Mouse (Mus musculus): ENCODE results near the gene Gm11042. TPM values are rescaled to one million over a fixed set of nuclear protein-coding genes. Genes with fewer than 3 reads are reported as not detected.

The Gm11042 gene
- polyA plus RNA-seq, 1 experiment from 2014 or later = not detected

DNA sequence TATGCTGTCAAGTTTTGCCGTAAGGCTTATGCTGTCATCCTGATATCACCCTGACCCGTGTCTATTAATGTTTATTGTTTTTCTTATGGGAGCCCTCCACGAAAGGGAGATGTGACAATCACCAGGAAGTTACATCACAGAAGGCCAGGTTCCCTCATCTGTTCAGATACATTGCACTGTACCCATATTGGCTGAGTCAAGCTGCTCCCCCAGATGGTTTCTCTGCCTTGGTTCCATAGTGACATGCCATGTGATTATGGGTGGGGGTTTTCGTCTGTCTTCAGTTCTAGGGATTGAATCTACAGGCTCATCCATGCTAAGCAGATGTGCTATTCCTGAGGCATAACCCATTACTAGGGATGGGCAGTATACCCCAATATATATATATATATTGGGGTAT lies 34.8 kb downstream of the Gm11042 start:
- 72% methylated on average over 4 of the region's 4 CpGs for WGBS
- no peak overlapping the region for H3K9ac ChIP-seq (ENCODE audit: low read depth, low read length)
- no peak overlapping the region for H3K27ac ChIP-seq (ENCODE audit: low read depth, low read length)
- H3K9me3 ChIP-seq (ENCODE audit: control insufficient read depth) = no peaks in the 10 kb centered on the region
- ATAC-seq = no peak
- no peak overlapping the region for H3K4me2 ChIP-seq (replicated peaks; ENCODE audit: low read depth)
- no peaks in the 10 kb centered on the region for H3K36me3 ChIP-seq (ENCODE audit: control insufficient read depth, insufficient read depth)
- no peak for TF ChIP-seq CTCF (IDR thresholded peaks at IDR 0.05; ENCODE audit: low read depth)
- no peak overlapping the region for H3K4me3 ChIP-seq (ENCODE audit: low read depth, low read length)
- H3K4me1 ChIP-seq (replicated peaks; ENCODE audit: control insufficient read depth, insufficient read depth, low read length) = no peaks in the 10 kb centered on the region
- peaks cover 25% of the 10 kb centered on the region for H3K27me3 ChIP-seq (replicated peaks; ENCODE audit: control insufficient read depth, insufficient read depth, low read length)

DNA sequence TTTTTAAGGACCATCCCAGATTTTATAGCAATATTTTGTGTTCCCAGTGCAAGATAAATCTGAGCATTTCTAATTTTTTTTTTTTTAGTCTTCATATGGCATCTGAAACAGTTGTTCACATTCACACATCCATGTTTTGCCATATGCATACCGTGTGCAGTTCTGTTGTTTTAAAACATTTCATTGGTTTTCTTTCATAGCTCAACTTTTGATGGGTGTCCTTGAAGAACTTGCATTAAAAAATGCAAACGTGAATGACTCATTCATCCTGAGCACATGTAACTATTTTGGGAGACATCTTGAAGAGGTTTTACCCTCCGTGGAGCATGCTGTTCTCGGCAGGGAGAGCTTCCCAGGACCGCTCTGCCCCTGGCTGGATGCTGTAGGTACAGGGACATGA lies 38.9 kb downstream of the Gm11042 start:
- Histone ChIP-seq H3K27ac (ENCODE audit: low read depth, low read length) (no peak overlapping the region), H3K27me3 (replicated peaks; ENCODE audit: control insufficient read depth, insufficient read depth, low read length) (no peaks in the 10 kb centered on the region), H3K4me2 (replicated peaks; ENCODE audit: low read depth) (no peak overlapping the region), H3K36me3 (ENCODE audit: control insufficient read depth, insufficient read depth) (no peaks in the 10 kb centered on the region), H3K4me1 (replicated peaks; ENCODE audit: control insufficient read depth, insufficient read depth, low read length) (no peaks in the 10 kb centered on the region), H3K9me3 (ENCODE audit: control insufficient read depth) (no peaks in the 10 kb centered on the region), H3K9ac (ENCODE audit: low read depth, low read length) (no peak overlapping the region), H3K4me3 (ENCODE audit: low read depth, low read length) (no peak overlapping the region)
- no peak for ATAC-seq
- no peak for TF ChIP-seq CTCF (IDR thresholded peaks at IDR 0.05; ENCODE audit: low read depth)
- 74% methylated on average over 5 of the region's 5 CpGs for WGBS

DNA sequence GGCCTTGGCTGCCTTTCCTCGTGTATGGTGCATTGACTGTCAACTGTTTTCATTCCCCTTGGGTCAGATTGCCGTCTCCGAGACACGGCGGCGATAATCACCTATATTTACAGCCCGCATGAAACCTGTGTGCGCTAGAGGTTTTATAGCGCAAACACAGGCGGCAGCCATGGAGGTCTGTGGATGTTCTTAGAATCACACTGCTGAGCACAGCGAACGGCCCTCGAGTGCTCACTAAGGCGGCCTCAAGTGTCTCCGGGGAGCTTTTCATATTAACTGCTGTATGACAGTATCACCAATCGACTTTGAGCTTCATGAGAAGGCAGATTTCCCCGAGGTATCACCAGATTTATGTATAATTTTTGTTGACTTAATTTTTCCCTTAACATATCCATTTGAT lies 43.6 kb downstream of the Gm11042 start:
- 92% methylated on average over 17 of the region's 17 CpGs for WGBS
- H3K9me3 ChIP-seq (ENCODE audit: control insufficient read depth) = no peaks in the 10 kb centered on the region
- H3K27me3 ChIP-seq (replicated peaks; ENCODE audit: control insufficient read depth, insufficient read depth, low read length) = no peaks in the 10 kb centered on the region
- H3K4me1 ChIP-seq (replicated peaks; ENCODE audit: control insufficient read depth, insufficient read depth, low read length) = no peaks in the 10 kb centered on the region
- H3K36me3 ChIP-seq (ENCODE audit: control insufficient read depth, insufficient read depth) = no peaks in the 10 kb centered on the region
- no peak overlapping the region for H3K9ac ChIP-seq (ENCODE audit: low read depth, low read length)
- H3K4me2 ChIP-seq (replicated peaks; ENCODE audit: low read depth) = no peak overlapping the region
- no peak overlapping the region for H3K27ac ChIP-seq (ENCODE audit: low read depth, low read length)
- no peak overlapping the region for H3K4me3 ChIP-seq (ENCODE audit: low read depth, low read length)
- no peak for ATAC-seq
- TF ChIP-seq CTCF (IDR thresholded peaks at IDR 0.05; ENCODE audit: low read depth) = no peak

DNA sequence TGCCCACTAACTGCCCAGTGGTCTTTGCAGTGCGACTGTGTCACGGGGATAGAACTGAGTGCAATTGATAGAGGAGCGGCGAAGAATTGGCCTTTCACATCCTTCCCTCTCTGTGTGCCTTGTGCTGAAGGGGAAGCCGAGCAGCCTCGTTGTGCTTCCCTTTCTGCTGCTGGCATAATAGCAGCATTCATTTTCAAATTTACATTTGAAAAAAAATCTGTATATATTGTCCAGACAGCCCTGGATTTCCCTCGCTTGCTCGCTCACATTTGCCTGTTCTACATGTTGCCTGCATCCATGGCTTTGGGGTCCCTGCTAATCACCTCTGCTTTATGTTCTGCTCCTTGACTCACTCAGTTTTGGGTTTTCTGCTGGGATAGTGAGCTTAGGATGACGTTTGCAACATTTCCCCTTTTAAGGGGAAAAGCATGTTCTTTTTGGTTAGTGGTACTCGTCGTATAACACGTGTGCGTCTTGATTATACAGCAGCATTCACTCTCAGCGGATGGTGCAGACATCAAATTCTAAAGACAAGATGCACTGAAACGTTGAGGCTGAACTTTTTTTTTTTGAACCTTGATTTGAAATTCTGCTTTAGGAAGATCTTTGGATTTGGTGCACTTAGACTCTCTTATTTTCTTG lies 47.4 kb downstream of the Gm11042 start:
- no peak for TF ChIP-seq CTCF (IDR thresholded peaks at IDR 0.05; ENCODE audit: low read depth)
- Histone ChIP-seq H3K36me3 (ENCODE audit: control insufficient read depth, insufficient read depth) (no peaks in the 10 kb centered on the region), H3K27ac (ENCODE audit: low read depth, low read length) (no peak overlapping the region), H3K9me3 (ENCODE audit: control insufficient read depth) (no peaks in the 10 kb centered on the region), H3K27me3 (replicated peaks; ENCODE audit: control insufficient read depth, insufficient read depth, low read length) (no peaks in the 10 kb centered on the region), H3K4me1 (replicated peaks; ENCODE audit: control insufficient read depth, insufficient read depth, low read length) (no peaks in the 10 kb centered on the region), H3K4me2 (replicated peaks; ENCODE audit: low read depth) (no peak overlapping the region), H3K4me3 (ENCODE audit: low read depth, low read length) (no peak overlapping the region), H3K9ac (ENCODE audit: low read depth, low read length) (no peak overlapping the region)
- no peak for ATAC-seq
- WGBS = 87% methylated on average over 15 of the region's 15 CpGs

DNA sequence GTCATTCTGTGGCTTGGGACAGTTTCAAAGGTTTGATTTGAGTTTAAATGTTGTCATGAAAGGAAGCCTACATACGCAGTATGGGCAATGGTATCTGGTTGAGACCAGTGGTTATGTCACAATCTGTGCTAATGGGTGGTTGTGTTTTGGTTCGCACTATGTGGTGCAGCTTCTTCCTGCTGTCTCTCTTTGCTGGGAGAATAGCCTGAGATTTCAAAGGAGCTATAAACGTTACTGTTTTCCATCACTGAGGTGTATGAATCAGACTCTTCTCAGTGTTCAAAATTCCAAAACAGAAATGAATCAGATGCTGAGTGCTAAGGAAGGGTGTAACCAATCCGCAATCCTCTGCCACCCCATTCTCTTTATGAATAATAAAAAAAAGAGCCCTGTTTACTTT lies 49.1 kb downstream of the Gm11042 start:
- no peak overlapping the region for H3K27ac ChIP-seq (ENCODE audit: low read depth, low read length)
- H3K9ac ChIP-seq (ENCODE audit: low read depth, low read length) = no peak overlapping the region
- H3K9me3 ChIP-seq (ENCODE audit: control insufficient read depth) = no peaks in the 10 kb centered on the region
- H3K4me1 ChIP-seq (replicated peaks; ENCODE audit: control insufficient read depth, insufficient read depth, low read length) = no peaks in the 10 kb centered on the region
- H3K4me2 ChIP-seq (replicated peaks; ENCODE audit: low read depth) = no peak overlapping the region
- 87% methylated on average over 4 of the region's 4 CpGs for whole genome bisulfite sequencing
- ATAC-seq = no peak
- TF ChIP-seq CTCF (IDR thresholded peaks at IDR 0.05; ENCODE audit: low read depth) = no peak
- no peaks in the 10 kb centered on the region for H3K27me3 ChIP-seq (replicated peaks; ENCODE audit: control insufficient read depth, insufficient read depth, low read length)
- no peak overlapping the region for H3K4me3 ChIP-seq (ENCODE audit: low read depth, low read length)
- H3K36me3 ChIP-seq (ENCODE audit: control insufficient read depth, insufficient read depth) = no peaks in the 10 kb centered on the region
